Mouse (Mus musculus): ENCODE data around the gene Bola3. TPM values are rescaled to one million over a fixed set of nuclear protein-coding genes. Genes with fewer than 3 reads are reported as not detected.

Bola3 gene
- polyA plus RNA-seq, 1 experiment from 2014 or later, result 286 TPM

GRCm38 (mm10) chr6:83312021-83312420 lies 36.9 kb upstream of the Bola3 start:
- Histone ChIP-seq H3K9ac (replicated peaks) (peak overlapping the region; percentile 30; the same call in 1 of the 2 replicates), H3K27ac (ENCODE audit: low read depth) (no peak overlapping the region), H3K9me3 (ENCODE audit: low read length) (no peaks in the 10 kb centered on the region), H3K4me1 (ENCODE audit: insufficient read depth) (peaks cover 23% of the 10 kb centered on the region), H3K36me3 (replicated peaks; ENCODE audit: insufficient read depth, low read length) (peaks cover 45% of the 10 kb centered on the region), H3K4me2 (ENCODE audit: low read depth, low read length) (no peak overlapping the region), H3K27me3 (ENCODE audit: insufficient read depth, low read length) (no peaks in the 10 kb centered on the region), H3K4me3 (ENCODE audit: low read depth, low read length) (no peak overlapping the region)
- WGBS (ENCODE audit: insufficient replicate concordance), result 83% methylated on average over 7 of the region's 7 CpGs
- no peak for TF ChIP-seq EP300 (IDR thresholded peaks at IDR 0.05; ENCODE audit: low read depth)
- no peak for TF ChIP-seq CTCF (IDR thresholded peaks at IDR 0.05; ENCODE audit: low read depth)
- ATAC-seq, result peak; percentile 31; the same call in 1 of the 2 replicates
- no peak for DNase-seq

- Histone ChIP-seq H3K27ac (ENCODE audit: low read depth) (no peak overlapping the region), H3K9me3 (ENCODE audit: low read length) (no peaks in the 10 kb centered on the region), H3K4me3 (ENCODE audit: low read depth, low read length) (no peak overlapping the region), H3K4me1 (ENCODE audit: insufficient read depth) (peaks cover 23% of the 10 kb centered on the region), H3K27me3 (ENCODE audit: insufficient read depth, low read length) (no peaks in the 10 kb centered on the region), H3K9ac (replicated peaks) (no peak overlapping the region), H3K36me3 (replicated peaks; ENCODE audit: insufficient read depth, low read length) (peaks cover 45% of the 10 kb centered on the region), H3K4me2 (ENCODE audit: low read depth, low read length) (no peak overlapping the region)
- DNase-seq, result no peak
- peak; percentile 84 for TF ChIP-seq EP300 (IDR thresholded peaks at IDR 0.05; ENCODE audit: low read depth)
- no peak for TF ChIP-seq CTCF (IDR thresholded peaks at IDR 0.05; ENCODE audit: low read depth)
- ATAC-seq, result peak; percentile 36
- WGBS (ENCODE audit: insufficient replicate concordance), result 77% methylated on average over 8 of the region's 8 CpGs
Measured at GRCm38 (mm10) chr6:83312514-83312913, 36.4 kb upstream of the Bola3 start.

GRCm38 (mm10) chr6:83315293-83315692 lies 33.7 kb upstream of the Bola3 start:
- Histone ChIP-seq H3K9me3 (ENCODE audit: low read length) (no peaks in the 10 kb centered on the region), H3K27ac (ENCODE audit: low read depth) (no peak overlapping the region), H3K4me1 (ENCODE audit: insufficient read depth) (peaks cover 23% of the 10 kb centered on the region), H3K27me3 (ENCODE audit: insufficient read depth, low read length) (no peaks in the 10 kb centered on the region), H3K4me2 (ENCODE audit: low read depth, low read length) (peak overlapping the region; percentile 97), H3K9ac (replicated peaks) (no peak overlapping the region), H3K4me3 (ENCODE audit: low read depth, low read length) (peak overlapping the region; percentile 85), H3K36me3 (replicated peaks; ENCODE audit: insufficient read depth, low read length) (peaks cover 30% of the 10 kb centered on the region)
- no peak for TF ChIP-seq CTCF (IDR thresholded peaks at IDR 0.05; ENCODE audit: low read depth)
- TF ChIP-seq EP300 (IDR thresholded peaks at IDR 0.05; ENCODE audit: low read depth), result no peak
- ATAC-seq (no peak), DNase-seq (no peak)

GRCm38 (mm10) chr6:83316022-83316421 lies 32.9 kb upstream of the Bola3 start:
- Histone ChIP-seq H3K4me3 (ENCODE audit: low read depth, low read length) (peak overlapping the region; percentile 85), H3K4me1 (ENCODE audit: insufficient read depth) (peaks cover 23% of the 10 kb centered on the region), H3K9ac (replicated peaks) (peak overlapping the region; percentile 75), H3K4me2 (ENCODE audit: low read depth, low read length) (peak overlapping the region; percentile 97), H3K9me3 (ENCODE audit: low read length) (no peaks in the 10 kb centered on the region), H3K27ac (ENCODE audit: low read depth) (no peak overlapping the region), H3K36me3 (replicated peaks; ENCODE audit: insufficient read depth, low read length) (peaks cover 22% of the 10 kb centered on the region), H3K27me3 (ENCODE audit: insufficient read depth, low read length) (no peaks in the 10 kb centered on the region)
- ATAC-seq (no peak), DNase-seq (peak; percentile 43)
- WGBS (ENCODE audit: insufficient replicate concordance), result 17% methylated on average over 10 of the region's 10 CpGs
- TF ChIP-seq CTCF (IDR thresholded peaks at IDR 0.05; ENCODE audit: low read depth) (no peak), EP300 (IDR thresholded peaks at IDR 0.05; ENCODE audit: low read depth) (no peak)

- Histone ChIP-seq H3K4me3 (ENCODE audit: low read depth, low read length) (peak overlapping the region; percentile 85), H3K4me1 (ENCODE audit: insufficient read depth) (peaks cover 19% of the 10 kb centered on the region), H3K27ac (ENCODE audit: low read depth) (peak overlapping the region; percentile 39; the same call in 1 of the 2 replicates), H3K9ac (replicated peaks) (peak overlapping the region; percentile 75), H3K27me3 (ENCODE audit: insufficient read depth, low read length) (no peaks in the 10 kb centered on the region), H3K9me3 (ENCODE audit: low read length) (no peaks in the 10 kb centered on the region), H3K36me3 (replicated peaks; ENCODE audit: insufficient read depth, low read length) (peaks cover 11% of the 10 kb centered on the region), H3K4me2 (ENCODE audit: low read depth, low read length) (peak overlapping the region; percentile 97)
- peak; percentile 88 for TF ChIP-seq CTCF (IDR thresholded peaks at IDR 0.05; ENCODE audit: low read depth)
- no peak for TF ChIP-seq EP300 (IDR thresholded peaks at IDR 0.05; ENCODE audit: low read depth)
- WGBS (ENCODE audit: insufficient replicate concordance), result 0% methylated on average over 52 of the region's 52 CpGs
- DNase-seq (peak; percentile 92), ATAC-seq (peak; percentile 96)
Measured at GRCm38 (mm10) chr6:83317108-83317741, 31.7 kb upstream of the Bola3 start.

DNA sequence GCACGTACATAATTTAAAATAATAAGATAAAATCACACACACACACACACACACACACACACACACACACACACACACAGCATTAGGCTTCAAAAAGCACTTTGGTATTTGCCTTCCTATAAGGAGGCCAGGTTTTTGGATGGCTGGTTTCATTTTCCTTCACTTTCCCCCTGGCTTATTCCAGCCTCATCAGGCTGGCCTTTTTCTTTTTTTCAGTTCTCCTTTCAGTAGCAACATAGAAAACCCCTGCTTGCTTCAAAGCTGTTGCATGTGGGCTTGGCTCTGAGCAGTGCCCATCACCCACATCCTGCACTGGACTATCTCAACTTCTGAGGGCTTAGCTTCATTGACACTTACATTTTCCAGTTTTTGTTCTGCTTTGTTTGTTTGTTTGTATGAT lies 27.0 kb upstream of the Bola3 start:
- H3K27me3 ChIP-seq (ENCODE audit: insufficient read depth, low read length), result no peaks in the 10 kb centered on the region
- H3K27ac ChIP-seq (ENCODE audit: low read depth), result no peak overlapping the region
- H3K4me3 ChIP-seq (ENCODE audit: low read depth, low read length), result no peak overlapping the region
- H3K36me3 ChIP-seq (replicated peaks; ENCODE audit: insufficient read depth, low read length), result no peaks in the 10 kb centered on the region
- peaks cover 14% of the 10 kb centered on the region for H3K4me1 ChIP-seq (ENCODE audit: insufficient read depth)
- ATAC-seq, result no peak
- DNase-seq, result no peak
- TF ChIP-seq CTCF (IDR thresholded peaks at IDR 0.05; ENCODE audit: low read depth) (no peak), EP300 (IDR thresholded peaks at IDR 0.05; ENCODE audit: low read depth) (no peak)
- no peak overlapping the region for H3K9ac ChIP-seq (replicated peaks)
- H3K9me3 ChIP-seq (ENCODE audit: low read length), result no peaks in the 10 kb centered on the region
- 40% methylated on average over 1 of the region's 1 CpGs for WGBS (ENCODE audit: insufficient replicate concordance)
- H3K4me2 ChIP-seq (ENCODE audit: low read depth, low read length), result no peak overlapping the region

Measured in liver, postnatal 0 days (tissue).